Mouse (Mus musculus) thymus, adult 2 months (tissue): ENCODE measurements around the gene Bahcc1.

Source experiments
- CTCF ChIP-seq: fragments of 200-500 bp; IDR thresholded peaks from 2 replicates; pipeline ENCODE4 v1.5.1; 2012; ENCODE audit warnings: mild to moderate bottlenecking, control low read depth, low read length, moderate library complexity, borderline replicate concordance; ENCODE audit not compliant: control insufficient read depth, poor library complexity, insufficient read depth; ENCODE audit errors: extremely low read depth
- POLR2A ChIP-seq: fragments of 200-500 bp; IDR thresholded peaks from 2 replicates; pipeline ENCODE4 v1.6.1; 2012; ENCODE audit warnings: mild to moderate bottlenecking, low read length, control low read depth, moderate library complexity; ENCODE audit not compliant: control insufficient read depth, poor library complexity, insufficient read depth; ENCODE audit errors: extremely low read depth

- TF ChIP-seq CTCF = no peak
- TF ChIP-seq POLR2A = no peak
Observed at GRCm38 (mm10) chr11:120269498-120270104, 36.9 kb downstream of the Bahcc1 start.
